In genomic region chr6:122810022-122810614, GRCm38 (mm10) we compare ENCODE assay signal across 7 mouse cellular contexts. TPM values are rescaled to one million over a fixed set of nuclear protein-coding genes. Genes with fewer than 3 reads are reported as not detected.
A peak's percentile ranks its signal among the peaks of the same experiment; 100 is the strongest.
DNase-seq lines count a peak whose midpoint lies in the region; ATAC-seq and TF ChIP-seq lines count a peak whose summit lies in the region.

No protein-coding gene starts in this region.

- H3K4me1 ChIP-seq in lung, embryonic 15.5 days, result peaks cover 8% of the 10 kb centered on the region
- peaks cover 7% of the 10 kb centered on the region; the same call in 1 of the 2 replicates for H3K4me1 ChIP-seq in brown adipose tissue, adult 24 weeks (ENCODE audit: control insufficient read depth, insufficient read depth, insufficient read length, low read length)
- peaks cover 2% of the 10 kb centered on the region; the same call in 1 of the 2 replicates for H3K4me1 ChIP-seq in heart, postnatal 0 days (ENCODE audit: control insufficient read depth, insufficient read depth)

- H3K9ac ChIP-seq in lung, embryonic 15.5 days, result peak overlapping the region; percentile 43
- H3K9ac ChIP-seq in heart, postnatal 0 days (replicated peaks; ENCODE audit: low read depth, low read length), result peak overlapping the region; percentile 39

- H3K36me3 ChIP-seq in lung, embryonic 15.5 days, result no peaks in the 10 kb centered on the region
- no peaks in the 10 kb centered on the region for H3K36me3 ChIP-seq in heart, postnatal 0 days (replicated peaks; ENCODE audit: control insufficient read depth, insufficient read depth, low read length)

- ATAC-seq in lung, embryonic 15.5 days (ENCODE audit: borderline replicate concordance, extremely low read depth, low FRiP score, low TSS enrichment), result no peak
- ATAC-seq in heart, postnatal 0 days (ENCODE audit: insufficient read depth, low read depth), result no peak
- ATAC-seq in megakaryocyte, adult 5-6 weeks (ENCODE audit: poor library complexity, severe bottlenecking), result peak; percentile 22

- H3K4me3 ChIP-seq in lung, embryonic 15.5 days, result peak overlapping the region; percentile 73
- peak overlapping the region; percentile 76 for H3K4me3 ChIP-seq in brown adipose tissue, adult 24 weeks (ENCODE audit: insufficient read depth, low read depth, low read length)
- H3K4me3 ChIP-seq in heart, postnatal 0 days (ENCODE audit: low read depth, low read length), result peak overlapping the region; percentile 83

- TF ChIP-seq EP300 in heart, postnatal 0 days (IDR thresholded peaks at IDR 0.05; ENCODE audit: low read depth), result no peak

- under 1% methylated on average over 11 of the region's 11 CpGs for WGBS in lung, embryonic 15.5 days
- 2% methylated on average over 11 of the region's 11 CpGs for WGBS in heart, postnatal 0 days

- peak overlapping the region; percentile 62 for H3K4me2 ChIP-seq in lung, embryonic 15.5 days
- peak overlapping the region; percentile 73 for H3K4me2 ChIP-seq in heart, postnatal 0 days (ENCODE audit: low read depth, low read length)

- H3K27me3 ChIP-seq in lung, embryonic 15.5 days, result no peaks in the 10 kb centered on the region
- H3K27me3 ChIP-seq in heart, postnatal 0 days (ENCODE audit: control insufficient read depth, insufficient read depth, low read length), result no peaks in the 10 kb centered on the region

- H3K9me3 ChIP-seq in lung, embryonic 15.5 days, result no peaks in the 10 kb centered on the region
- H3K9me3 ChIP-seq in heart, postnatal 0 days (replicated peaks; ENCODE audit: control insufficient read depth, low read length), result no peaks in the 10 kb centered on the region

- DNase-seq in lung, postnatal 4 days, result no peak
- no peak for DNase-seq in heart, postnatal 0 days (ENCODE audit: low spot score)
- DNase-seq in thymus, postnatal 4 days, result peak; percentile 66
- no peak for DNase-seq in layer of hippocampus, adult 18-20 months (ENCODE audit: low spot score in 2 of 2)

- TF ChIP-seq CTCF in heart, postnatal 0 days (IDR thresholded peaks at IDR 0.05; ENCODE audit: low read depth), result no peak

- H3K27ac ChIP-seq in lung, embryonic 15.5 days, result peak overlapping the region; percentile 100
- peak overlapping the region; percentile 97 for H3K27ac ChIP-seq in brown adipose tissue, adult 24 weeks (replicated peaks; ENCODE audit: low read depth, low read length)
- peak overlapping the region; percentile 100 for H3K27ac ChIP-seq in heart, postnatal 0 days (ENCODE audit: low read depth)

RNA-seq across cellular contexts. Expression of gene Slc2a3, which starts 8.7 kb away (rescaled TPM):
- 7.4 and 8.1 TPM in 2 replicates for polyA plus RNA-seq in lung, embryonic 15.5 days (2015; fragmentation: Nextera tagmentation; extraction: Ambion mirVana)
- polyA plus RNA-seq in brown adipose tissue, adult 24 weeks (2012; ENCODE audit: insufficient read depth, insufficient read length, missing spikeins), result 0.83 and 2.9 TPM in 2 replicates
- total RNA-seq in heart, postnatal 0 days (2014; rRNA removed; ENCODE audit: low replicate concordance), result 21.4 and 21.6 TPM in 2 replicates
- 1.7 and 1.8 TPM in 2 replicates for polyA plus RNA-seq in heart, postnatal 0 days (2015; fragmentation: Nextera tagmentation; extraction: Ambion mirVana)
- total RNA-seq in megakaryocyte, adult 5-6 weeks (2015), result 44.5 and 48.4 TPM in 2 replicates
- total RNA-seq in megakaryocyte, adult 5-6 weeks (2017), result 51.4 and 63.5 TPM in 2 replicates
- 100 to 1,000 TPM; 110 to 113 TPM for total RNA-seq in layer of hippocampus, adult 18-20 months (2021)

RNA-seq across cellular contexts. Expression of gene Foxj2, which starts 9.6 kb away (rescaled TPM):
- polyA plus RNA-seq in lung, embryonic 15.5 days (2015; fragmentation: Nextera tagmentation; extraction: Ambion mirVana), result 5.1 and 5.8 TPM in 2 replicates
- 7.6 and 10.5 TPM in 2 replicates for polyA plus RNA-seq in brown adipose tissue, adult 24 weeks (2012; ENCODE audit: insufficient read depth, insufficient read length, missing spikeins)
- 17.8 TPM in 2 replicates for total RNA-seq in heart, postnatal 0 days (2014; rRNA removed; ENCODE audit: low replicate concordance)
- polyA plus RNA-seq in heart, postnatal 0 days (2015; fragmentation: Nextera tagmentation; extraction: Ambion mirVana), result 4.4 and 4.5 TPM in 2 replicates
- 35.6 and 43.1 TPM in 2 replicates for total RNA-seq in megakaryocyte, adult 5-6 weeks (2015)
- 10.2 and 16.1 TPM in 2 replicates for total RNA-seq in megakaryocyte, adult 5-6 weeks (2017)
- total RNA-seq in layer of hippocampus, adult 18-20 months (2021), result 10 to 100 TPM; 29.1 to 29.9 TPM

RNA-seq across cellular contexts. Expression of gene C3ar1, which starts 45.8 kb away (rescaled TPM):
- 3.3 and 3.4 TPM in 2 replicates for polyA plus RNA-seq in lung, embryonic 15.5 days (2015; fragmentation: Nextera tagmentation; extraction: Ambion mirVana)
- polyA plus RNA-seq in brown adipose tissue, adult 24 weeks (2012; ENCODE audit: insufficient read depth, insufficient read length, missing spikeins), result 3.3 and 4.4 TPM in 2 replicates
- total RNA-seq in heart, postnatal 0 days (2014; rRNA removed; ENCODE audit: low replicate concordance), result 0.46 and 2.9 TPM in 2 replicates
- polyA plus RNA-seq in heart, postnatal 0 days (2015; fragmentation: Nextera tagmentation; extraction: Ambion mirVana), result 2.3 and 2.4 TPM in 2 replicates
- total RNA-seq in megakaryocyte, adult 5-6 weeks (2015), result 4.4 and 5.3 TPM in 2 replicates
- 4.7 and 5.0 TPM in 2 replicates for total RNA-seq in megakaryocyte, adult 5-6 weeks (2017)
- under 1 TPM; 0.38 to 0.79 TPM for total RNA-seq in layer of hippocampus, adult 18-20 months (2021)
